Mouse (Mus musculus) olfactory bulb, adult 2 months (tissue): ENCODE results near the gene Cdh19.

Source experiments
- CTCF ChIP-seq: fragments of 200-500 bp; IDR thresholded peaks from 2 replicates; pipeline ENCODE4 v1.5.1; 2012; ENCODE audit warnings: low read depth, mild to moderate bottlenecking, low read length, moderate library complexity; ENCODE audit not compliant: insufficient read depth
- POLR2A ChIP-seq: fragments of 200-500 bp; IDR thresholded peaks from 2 replicates; pipeline ENCODE4 v1.6.1; 2012; ENCODE audit warnings: mild to moderate bottlenecking, low read depth, low read length, moderate library complexity; ENCODE audit not compliant: insufficient read depth

DNA sequence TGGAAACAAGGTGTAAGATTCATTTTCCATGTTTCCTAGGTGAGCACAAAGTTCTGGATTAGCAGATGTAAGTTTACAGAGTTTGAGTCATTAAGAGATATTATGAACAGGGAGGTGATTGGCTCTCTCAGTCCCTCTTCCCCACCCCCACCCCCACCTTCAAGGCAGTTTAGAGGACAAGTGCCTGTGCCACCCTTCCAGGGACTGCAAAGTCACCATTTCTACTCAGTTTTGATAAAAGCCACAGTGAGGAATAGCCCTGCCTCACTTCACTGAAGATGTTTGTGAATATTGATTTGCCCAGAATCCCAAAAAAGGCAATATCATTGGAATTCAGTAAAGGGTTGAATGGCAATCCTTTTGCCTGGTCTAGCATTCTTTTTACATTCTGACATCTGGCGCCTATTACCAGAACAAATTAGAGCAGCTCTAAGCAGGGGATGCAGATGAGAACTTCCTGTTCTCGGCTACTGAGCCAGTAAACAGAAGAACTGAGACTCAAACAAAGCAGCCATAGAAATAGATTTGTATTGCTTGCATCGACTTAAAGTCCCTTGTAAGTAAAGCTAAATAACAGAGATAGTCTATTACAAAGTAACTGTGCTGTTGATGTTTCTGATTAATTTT, 43.2 kb upstream of the Cdh19 start:
- no peak for TF ChIP-seq CTCF
- TF ChIP-seq POLR2A = no peak
